Mouse (Mus musculus) ZHBTc4 (cell line): Measurements from ENCODE around the gene Pcnt.
A peak's percentile ranks its signal among the peaks of the same experiment; 100 is the strongest.

Source experiments
- DNase-seq: peaks from one replicate; pipeline ENCODE4 v3.0.0-alpha.2; 2011; ENCODE audit warnings: low read depth, low spot score

Gene Pcnt

GRCm38 (mm10) chr10:76408520-76408919 lies 34.1 kb downstream of the Pcnt start:
- no peak for DNase-seq

DNA sequence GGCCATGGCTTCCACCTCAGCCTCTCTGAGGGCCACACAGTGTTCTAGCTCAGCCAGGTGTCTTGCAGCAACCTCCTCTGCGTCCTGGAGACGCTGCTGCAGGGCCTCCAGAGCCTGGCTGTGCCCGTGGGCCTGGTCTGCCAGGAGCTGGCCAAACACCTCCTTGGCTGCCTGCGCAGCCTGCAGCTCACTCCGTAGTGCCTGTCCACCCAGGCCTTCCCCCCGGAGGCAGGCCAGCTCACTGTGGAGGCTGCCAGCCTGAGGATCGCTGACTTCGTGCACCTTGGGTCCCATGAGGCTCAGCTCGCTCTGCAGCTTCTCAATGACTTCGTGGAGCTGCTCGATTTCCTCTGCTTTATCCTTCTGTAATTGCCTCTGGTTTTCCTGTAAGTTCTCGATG lies 50.0 kb downstream of the Pcnt start:
- no peak for DNase-seq

DNA sequence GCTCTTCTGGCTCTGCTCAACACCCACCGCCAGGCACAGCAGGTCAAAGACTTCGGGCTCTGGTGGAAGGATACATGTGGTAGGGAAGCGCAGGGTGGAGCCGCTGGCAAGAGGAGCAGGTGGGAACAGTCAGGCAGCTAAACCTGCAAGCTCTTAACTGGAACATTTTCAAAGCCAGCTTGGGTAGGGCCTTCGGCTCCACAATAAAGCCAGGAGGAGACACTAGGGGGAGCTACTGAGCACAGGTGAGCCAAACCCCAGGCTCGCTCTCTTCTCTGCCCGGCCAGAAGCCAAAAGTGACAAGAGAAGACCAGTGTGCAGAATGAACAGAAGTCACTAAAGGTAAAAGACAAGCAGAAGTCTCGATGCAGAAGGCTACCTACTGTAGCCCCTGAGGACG lies 50.8 kb downstream of the Pcnt start:
- DNase-seq: peak; percentile 79

GRCm38 (mm10) chr10:76391166-76391565 lies 51.4 kb downstream of the Pcnt start:
- no peak for DNase-seq

GRCm38 (mm10) chr10:76374981-76375380 lies 67.6 kb downstream of the Pcnt start:
- DNase-seq: peak; percentile 49

DNA sequence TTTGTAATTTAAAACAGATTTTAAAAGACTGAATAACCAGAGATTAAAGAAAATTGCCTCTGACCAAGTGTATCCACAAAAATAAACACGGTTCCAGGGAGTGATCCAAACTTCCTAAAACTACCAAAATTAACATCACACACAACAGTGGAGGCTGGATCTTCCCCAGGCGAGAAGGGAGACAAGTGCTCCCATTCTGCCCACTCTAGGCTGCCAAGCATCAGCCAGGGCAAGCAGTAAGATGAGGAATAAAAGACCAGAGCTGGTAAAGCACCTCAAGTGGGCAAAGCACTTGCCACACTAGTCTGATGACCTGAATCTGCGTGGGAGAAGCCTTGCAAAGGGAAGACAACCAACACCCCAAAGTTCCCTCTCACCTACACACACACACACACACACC lies 70.8 kb downstream of the Pcnt start:
- DNase-seq: peak; percentile 39

DNA sequence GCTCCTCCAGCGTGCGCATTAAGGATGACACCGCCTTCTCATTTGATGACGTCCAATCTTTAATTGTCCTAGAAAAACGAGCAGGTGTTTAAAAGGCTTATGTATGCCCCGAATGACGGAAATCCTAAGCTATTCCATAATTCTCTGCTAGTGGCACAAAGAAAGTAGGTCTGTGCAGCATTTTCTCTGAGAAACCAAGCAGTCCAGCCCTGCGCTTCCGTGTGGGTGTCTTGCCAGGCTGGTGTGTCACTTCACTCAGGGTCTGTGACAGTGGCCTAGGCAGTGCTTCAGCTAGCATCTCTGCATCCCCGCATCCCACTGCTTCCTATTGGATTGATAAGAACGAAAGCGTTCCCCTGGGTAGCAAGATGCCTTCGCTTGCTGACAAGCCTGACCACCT lies 73.8 kb downstream of the Pcnt start:
- DNase-seq: no peak

- DNase-seq: no peak
Measured at GRCm38 (mm10) chr10:76363233-76363632, 79.4 kb downstream of the Pcnt start.

DNA sequence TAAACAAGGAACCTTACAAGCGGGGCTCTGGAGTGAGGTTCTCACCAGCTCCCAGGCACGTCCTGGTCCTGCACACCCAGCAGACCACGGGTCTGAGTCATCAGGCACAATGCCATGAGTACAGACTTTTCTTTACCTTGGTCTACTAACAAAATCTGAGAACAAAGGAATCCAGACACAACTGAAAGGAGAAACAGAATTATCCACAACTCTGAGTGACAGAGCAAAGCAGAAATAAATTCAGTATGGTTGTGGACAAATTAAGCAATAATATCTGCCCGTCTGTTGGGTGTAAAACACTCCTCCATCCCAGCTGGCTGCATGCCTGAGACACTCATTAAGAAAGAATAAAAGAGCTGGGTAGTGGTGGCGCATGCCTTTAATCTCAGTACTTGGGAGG lies 84.1 kb downstream of the Pcnt start:
- DNase-seq: no peak

DNA sequence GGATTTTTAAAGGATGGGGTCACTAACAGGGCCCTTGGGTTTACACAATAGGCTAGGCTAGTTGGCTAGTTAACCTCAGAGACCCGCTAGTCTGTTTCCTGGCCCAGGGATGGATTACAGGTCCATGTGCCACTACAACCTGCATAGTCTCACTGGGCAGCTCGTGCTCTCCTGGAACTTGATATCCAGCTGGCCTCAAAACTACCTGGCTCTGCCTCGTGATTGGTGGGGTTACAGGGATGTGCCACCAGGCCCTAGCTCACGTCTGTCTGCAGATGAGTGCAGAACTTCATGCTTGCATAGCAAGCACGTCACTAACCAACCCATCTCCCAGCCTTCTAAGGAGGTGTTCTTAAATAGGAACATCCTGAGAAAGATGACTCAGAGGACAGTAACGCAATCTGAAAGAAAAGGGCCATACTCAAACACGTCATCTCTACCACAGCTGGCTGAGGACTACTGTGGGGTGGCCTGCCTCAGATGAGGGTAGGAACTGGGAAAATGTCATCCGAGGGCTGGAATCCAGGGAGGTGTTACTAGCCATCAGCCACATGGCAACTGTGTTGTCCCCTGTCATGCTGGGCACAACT lies 85.2 kb downstream of the Pcnt start:
- no peak for DNase-seq

GRCm38 (mm10) chr10:76354974-76355373 lies 87.6 kb downstream of the Pcnt start:
- no peak for DNase-seq

DNA sequence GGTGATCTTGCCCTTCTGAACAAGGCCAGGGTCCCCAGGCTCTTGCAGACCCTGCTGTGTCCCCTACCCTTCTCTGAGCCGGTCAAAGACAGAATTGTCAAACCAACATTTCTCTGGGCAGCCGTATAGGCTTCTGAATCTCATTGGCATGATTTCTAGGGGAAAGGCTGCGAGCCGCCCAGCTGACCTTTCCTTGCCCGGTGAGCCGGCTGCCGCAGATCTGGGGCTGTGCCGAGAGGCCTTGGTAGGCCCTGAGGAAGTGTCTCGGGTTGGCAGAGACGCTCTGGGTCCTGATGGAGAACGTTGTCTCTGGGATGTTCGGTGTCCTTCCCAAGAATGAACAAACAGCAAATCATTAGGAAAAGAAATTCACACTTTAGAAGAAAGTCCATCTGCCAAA lies 88.6 kb downstream of the Pcnt start:
- no peak for DNase-seq

DNA sequence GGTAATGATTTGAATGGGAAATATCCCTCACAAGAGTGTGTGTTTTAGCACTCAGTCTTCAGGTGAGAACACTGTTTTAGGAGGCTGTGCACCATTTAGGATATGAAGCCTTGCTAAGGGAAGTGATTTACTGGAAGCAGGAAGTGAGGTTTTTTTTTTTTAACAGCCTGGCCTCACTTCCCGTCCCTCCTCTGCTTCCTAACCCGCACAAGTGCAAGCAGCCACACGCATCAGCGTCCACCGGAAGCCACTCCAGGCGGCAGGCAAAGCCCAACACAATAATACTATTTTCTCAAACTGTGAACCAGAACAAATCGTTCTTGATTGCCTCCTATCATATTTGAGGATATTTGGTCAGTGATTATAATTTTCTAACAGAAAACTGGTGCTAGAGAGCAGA lies 90.6 kb downstream of the Pcnt start:
- DNase-seq: no peak

DNA sequence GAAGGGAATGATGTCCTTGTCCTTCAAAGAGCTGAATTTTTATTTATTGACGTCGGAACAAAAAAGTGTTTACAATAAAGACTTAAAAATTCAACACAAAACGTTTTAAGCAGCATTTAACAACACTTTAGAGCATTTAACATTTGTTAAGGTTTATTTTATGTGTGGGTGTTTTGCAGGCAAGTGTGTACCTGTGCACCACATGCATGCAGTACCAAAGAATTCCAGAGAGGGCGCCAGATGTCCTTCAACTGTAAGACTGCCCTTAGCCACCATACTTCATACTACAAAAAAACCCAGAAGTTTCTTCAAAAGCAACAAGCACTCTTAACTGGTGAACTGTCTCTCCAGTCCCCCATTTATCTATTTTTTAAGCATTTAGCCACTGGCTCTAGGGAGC lies 96.0 kb downstream of the Pcnt start:
- peak; percentile 89 for DNase-seq

- DNase-seq: no peak
Measured at GRCm38 (mm10) chr10:76346043-76346491, 96.5 kb downstream of the Pcnt start.

DNA sequence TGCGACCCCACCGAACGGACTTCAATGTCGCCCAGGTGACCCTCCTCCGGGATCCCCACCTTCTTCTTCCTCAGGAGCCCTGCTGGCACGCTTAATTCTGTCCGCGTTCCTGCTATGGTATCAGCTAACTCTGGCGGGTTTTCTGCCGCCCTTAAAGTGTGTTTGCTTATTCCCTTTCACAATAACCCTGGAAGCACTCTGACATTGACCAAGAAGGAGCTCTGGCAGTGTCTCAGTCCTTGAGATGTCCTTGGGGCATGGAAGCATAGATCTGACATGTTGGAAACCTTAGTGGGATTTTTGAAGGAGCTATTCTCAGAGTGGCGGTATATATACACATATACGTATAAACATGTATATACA lies 97.1 kb downstream of the Pcnt start:
- DNase-seq: no peak

- peak; percentile 94 for DNase-seq
Measured at GRCm38 (mm10) chr10:76344711-76345539, 97.7 kb downstream of the Pcnt start, which contains the start of gene Dip2a. Gene Dip2a, minus strand, starts transcription at chr10:76345291.

DNA sequence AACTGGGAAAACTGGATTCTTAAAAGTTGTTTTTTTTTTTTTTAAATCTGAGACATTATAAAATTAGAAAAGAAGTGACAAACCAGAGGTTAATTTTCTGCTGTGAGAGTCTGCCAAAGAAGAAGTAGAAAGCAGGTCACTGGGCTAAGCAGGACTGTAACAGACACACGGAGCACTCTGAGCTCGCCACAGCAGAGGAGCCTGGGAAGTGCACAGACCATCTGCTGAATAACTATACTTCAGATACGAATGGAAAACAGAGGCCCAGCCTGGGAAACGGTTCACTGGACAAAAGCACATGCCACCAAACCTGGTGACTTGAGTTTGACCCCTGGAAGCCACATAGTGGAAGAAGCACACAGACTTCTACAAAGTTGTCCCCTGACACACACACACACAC lies 108.2 kb downstream of the Pcnt start:
- DNase-seq: no peak

- DNase-seq: no peak
Measured at GRCm38 (mm10) chr10:76332040-76332439, 110.5 kb downstream of the Pcnt start.

GRCm38 (mm10) chr10:76329093-76329492 lies 113.5 kb downstream of the Pcnt start:
- DNase-seq: no peak

DNA sequence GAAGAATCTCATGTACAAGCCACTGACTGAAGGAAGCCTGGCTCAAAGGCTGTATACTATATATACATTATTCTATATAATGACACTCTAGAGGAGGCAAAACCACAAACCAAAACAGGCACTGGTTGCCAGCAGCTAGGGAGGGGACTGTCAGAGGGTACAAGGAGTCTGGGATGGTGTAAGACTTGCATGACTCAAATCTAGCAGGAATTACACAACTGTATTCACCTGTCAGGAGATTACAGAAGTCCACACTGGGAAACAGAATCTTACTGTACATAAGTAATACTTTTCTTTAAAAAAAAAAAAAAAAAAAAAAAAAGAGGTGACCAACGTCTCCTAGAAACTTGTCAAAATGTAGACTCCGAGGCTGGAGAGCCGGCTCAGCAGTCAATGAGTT lies 114.0 kb downstream of the Pcnt start:
- DNase-seq: no peak

DNA sequence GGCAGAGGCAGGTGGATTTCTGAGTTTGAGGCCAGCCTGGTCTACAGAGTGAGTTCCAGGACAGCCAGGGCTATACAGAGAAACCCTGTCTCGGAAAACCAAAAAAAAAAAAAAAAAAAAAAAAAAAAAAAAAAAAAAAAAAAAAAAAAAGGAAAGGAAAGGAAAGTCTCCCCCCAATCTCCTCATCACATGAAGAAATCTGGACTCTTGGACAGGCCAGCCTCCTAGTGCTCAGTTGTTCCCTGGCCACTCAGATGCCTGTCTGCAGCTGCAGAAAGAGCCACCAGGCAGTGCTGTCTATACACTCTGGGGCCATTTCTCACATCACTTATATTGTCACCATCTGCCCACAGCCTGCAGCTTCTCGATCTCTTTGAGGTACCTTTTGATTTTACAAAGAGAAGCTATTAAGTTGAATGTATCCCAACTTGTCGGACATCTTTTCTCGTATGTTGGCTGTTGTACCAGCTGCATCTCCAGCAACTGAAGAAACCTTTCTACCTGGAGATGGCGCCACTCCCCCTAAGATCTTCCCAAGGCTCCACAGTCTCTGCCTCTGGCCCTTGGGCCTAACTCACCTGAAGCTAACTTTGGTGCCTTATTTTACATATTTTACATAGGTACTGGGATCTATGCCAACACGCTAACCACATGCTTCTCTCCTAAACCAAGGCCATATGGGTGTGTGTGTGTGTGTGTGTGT lies 116.1 kb downstream of the Pcnt start:
- DNase-seq: peak; percentile 48

DNA sequence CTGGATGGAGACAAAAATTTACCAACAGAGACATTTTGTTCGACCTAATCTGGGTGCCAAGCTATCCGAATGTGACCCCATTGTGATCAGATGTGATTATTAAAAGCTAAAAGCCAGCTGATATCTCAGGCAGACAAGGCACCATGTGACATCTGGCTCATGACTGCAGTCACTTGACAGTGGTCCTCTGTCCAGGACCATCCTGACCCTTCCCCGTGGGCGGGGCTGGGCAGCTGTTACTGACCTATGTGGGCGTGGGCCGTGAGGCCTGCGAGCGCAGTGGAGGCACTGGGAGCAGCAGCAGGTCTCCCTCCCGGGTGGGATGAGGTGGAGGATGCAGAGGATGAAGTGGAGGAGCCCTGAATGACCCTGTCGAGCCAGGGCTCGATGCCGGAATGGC lies 125.0 kb downstream of the Pcnt start:
- DNase-seq: no peak
